Mouse (Mus musculus) gastrocnemius, postnatal 25 days (tissue): ENCODE measurements around the gene Cacna2d4. TPM values are rescaled to one million over a fixed set of nuclear protein-coding genes. Genes with fewer than 3 reads are reported as not detected.

ENCODE experiments used
- DNase-seq: peaks from one replicate; pipeline ENCODE4 v3.0.0; 2022
- total RNA-seq, 2 experiments: library from RNA; stranded (reverse); gene quantifications; 1 replicate in 1 of 2; 2 replicates in 1 of 2; pipeline ENCODE4 v1.2.3; 2021

Cacna2d4 gene
- total RNA-seq, 2 experiments from 2014 or later: 1.5 to 2.3 TPM

DNA sequence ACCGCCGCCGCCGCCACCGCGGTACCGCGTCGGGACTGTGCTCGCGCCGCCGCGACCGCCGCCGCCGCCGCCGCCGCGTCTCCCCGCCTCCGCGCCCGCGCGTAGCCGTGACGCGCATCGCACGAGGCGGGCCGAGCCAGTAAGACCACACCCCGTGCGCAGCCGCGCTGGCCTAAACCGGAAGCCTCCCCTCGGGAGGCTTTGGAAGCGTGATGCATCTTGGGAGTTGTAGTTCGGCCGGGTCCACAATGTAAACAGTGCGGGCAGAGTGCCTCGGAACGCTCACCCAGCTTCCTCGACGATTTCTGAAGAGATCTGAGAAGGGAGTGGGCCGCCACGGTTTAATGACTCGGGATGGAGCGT, 152.3 kb downstream of the Cacna2d4 start:
- DNase-seq: peak; percentile 93

DNA sequence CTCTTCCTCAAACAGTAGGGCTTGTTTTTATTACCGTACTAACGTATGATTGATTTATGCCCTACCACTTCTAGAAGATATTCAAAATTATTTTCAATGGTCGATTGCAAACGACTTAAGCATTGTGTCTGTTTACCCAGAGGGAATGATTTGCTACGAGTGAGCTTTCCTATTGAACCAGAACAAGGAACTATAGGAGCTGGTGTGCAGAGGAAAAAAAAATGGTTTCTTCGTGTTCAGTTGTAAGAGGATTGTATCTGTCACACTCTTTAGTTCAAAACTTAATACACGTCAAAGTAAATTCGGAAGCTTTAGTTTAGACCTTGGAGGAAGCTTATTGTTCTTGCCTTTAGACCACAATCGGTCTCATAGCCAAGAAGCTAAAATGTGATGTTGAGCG, 152.8 kb downstream of the Cacna2d4 start:
- DNase-seq: no peak

DNA sequence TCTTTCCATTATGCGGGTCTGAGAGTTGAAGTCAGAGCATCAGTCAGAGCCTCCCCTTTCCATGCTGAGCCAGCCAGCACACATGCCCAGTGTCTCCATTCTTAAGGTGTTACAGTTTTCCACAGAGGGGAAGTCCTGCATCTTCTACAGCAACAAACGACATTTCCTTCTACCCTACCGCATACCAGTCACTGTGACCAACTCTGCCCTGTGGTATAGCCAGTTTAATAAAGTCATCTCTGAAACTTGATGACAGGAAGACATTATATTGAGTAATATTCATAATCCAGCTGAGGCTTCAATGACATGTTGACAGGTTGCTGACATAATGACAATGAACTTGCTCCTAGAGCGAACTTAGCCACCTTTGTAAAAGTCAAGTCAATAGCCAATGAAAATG, 154.4 kb downstream of the Cacna2d4 start:
- DNase-seq: no peak

DNA sequence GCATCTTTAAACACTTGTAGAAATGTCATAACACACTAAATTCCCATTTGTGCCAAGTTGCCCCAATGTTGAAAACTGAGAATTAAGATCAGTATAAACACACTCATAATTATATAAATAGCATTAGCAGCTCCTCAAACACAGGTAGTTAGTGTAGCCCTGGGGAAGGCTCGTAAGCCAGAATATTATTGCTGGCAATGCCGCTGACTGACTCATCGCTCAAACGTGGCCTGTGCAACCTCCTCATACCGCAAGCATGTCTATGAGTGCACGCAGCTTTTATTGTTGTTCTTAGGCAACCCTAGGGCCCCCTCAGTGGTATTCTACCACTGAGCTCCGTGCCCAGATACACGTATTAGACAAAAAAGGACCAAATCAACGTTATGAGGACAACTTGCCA, 156.5 kb downstream of the Cacna2d4 start:
- no peak for DNase-seq

DNA sequence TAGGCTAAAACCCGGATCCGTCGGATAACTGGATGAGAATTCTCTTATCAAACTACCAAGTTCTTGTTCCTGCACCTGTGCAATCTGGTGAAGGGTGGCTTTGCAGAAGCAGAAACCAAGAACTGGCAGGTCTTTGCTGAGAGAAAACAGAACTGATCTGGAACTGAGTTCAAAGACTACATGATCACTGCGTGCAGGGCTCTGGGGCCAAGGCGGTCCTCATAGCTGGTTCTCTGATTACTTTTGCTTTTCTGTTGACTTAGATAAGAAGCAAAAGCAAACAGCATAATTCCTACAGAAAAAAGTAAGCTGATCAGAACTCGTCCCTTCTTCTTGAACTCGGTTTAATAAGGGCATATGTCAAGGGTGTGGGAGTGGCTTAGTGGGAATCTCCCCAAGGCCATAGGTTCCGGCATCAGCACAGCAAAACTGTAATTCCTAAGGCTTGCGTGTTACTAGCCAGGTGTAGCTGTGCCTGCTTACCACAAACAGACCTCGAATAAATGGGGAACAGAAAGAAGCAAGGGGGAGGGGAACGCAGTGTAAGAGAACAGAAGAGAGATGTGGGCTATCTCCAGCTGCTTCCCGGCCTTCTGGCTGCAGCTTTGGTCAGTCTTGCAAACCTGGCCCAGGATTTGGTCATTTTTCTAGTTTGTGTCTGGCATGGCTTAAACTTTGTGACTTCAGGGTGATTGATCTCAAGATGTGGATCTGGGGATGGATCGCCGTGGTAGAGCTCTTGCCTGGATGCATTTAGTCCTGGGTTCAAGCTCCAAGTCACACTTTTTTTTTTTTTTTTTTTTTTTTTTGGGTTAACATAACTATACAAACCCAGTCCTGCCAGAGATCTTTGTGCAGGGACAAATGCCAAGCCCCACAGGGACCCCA, 159.3 kb downstream of the Cacna2d4 start:
- no peak for DNase-seq

DNA sequence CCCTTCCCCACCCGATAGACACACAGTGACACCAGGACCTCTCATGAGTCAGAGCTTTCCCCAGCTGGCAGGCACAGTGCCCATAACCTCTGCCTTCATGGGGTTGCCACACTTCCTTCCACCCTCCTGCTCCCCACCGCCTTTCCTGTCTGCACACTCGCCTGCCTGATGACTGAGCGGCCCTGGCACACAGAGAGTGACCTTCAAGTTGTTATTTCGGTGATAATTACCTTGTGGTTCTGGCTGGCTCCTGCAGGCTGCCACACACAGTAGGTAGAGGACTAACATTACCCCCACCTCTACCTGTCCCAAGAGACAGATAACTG, 159.9 kb downstream of the Cacna2d4 start:
- peak; percentile 76 for DNase-seq

DNA sequence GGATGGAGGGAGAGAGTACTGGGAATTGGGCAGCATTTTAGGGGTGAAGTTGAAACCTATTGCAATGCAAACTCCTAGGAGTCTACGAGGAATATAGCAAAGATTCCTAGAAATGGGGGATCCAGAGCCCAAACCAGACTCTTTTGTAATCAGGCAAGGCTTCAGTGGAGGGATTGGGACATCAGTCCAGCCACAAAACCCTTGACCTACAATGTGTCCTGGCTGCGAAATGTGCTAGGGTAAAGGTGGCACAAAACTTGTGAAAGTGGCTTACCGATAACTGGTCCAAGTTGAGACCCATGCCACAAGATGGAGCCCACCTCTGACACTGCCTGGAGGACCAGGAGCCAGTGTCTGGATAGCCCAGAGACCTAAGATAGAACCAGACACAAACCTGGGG, 163.0 kb downstream of the Cacna2d4 start:
- no peak for DNase-seq

DNA sequence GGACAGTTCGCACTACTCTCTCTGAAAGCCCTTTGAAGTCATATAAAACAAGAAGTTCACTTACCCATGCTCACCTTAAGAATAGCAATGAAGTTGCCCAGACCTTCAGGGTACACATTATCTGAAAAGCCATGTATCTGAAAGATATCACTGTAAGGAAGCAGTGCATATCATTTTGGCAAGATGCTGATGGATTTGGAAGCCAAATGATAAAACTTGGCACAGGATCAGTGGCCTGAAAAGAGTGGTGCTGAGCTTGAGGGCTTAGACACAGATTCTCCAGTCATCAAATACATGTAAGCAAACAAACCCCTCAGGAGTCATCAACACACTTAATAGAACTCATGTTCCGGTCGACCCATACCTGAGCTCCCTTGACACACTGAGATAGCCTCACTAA, 164.3 kb downstream of the Cacna2d4 start:
- no peak for DNase-seq

DNA sequence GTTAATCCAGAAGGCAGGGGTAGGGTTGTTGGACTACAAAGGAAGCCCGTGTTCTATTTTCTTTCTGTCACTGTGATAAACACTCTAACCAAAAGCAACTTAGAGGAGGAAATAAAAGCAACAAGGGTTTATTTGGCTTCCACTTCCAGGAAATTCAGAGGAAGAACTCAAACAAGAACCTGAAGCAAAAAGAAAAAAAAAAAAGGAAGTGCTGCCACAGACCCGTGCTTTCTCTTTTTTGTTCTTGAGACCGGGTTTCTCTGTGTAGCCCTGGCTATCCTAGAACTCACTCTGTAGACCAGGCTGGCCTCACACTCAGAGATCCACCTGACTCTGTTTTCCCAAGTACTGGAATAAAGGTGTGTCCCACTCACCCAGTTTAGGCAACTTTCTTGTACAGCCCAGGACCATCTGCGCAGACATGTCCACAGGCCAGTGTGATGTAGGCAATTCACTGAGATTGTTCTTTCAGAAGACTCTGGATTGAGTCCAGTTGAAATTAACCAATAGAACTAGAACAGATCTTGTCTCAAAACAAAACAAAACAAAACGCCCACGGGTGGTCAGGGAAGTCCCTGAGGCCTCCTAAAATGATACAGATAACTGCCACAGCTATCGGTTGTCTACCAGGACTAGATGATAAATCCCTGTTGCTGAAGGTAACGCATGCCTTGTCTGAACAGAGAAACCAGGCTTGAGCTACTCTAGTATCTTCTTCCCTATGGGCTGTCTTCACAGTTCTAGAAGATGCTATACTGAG, 165.4 kb downstream of the Cacna2d4 start:
- DNase-seq: no peak

Other genes with a start within 250 kb of the Cacna2d4 start
- 1 to 10 TPM; 3.9 to 4.2 TPM for gene Dcp1b, start 61.3 kb upstream of the Cacna2d4 start, total RNA-seq
- gene Cacna1c, start 40.1 kb upstream of the Cacna2d4 start, total RNA-seq: 1 to 10 TPM; 2.1 to 2.7 TPM
- gene Lrtm2, start 94.2 kb downstream of the Cacna2d4 start, total RNA-seq: 1 to 10 TPM in 1 of 2 experiments, under 1 TPM in 1; 0.15 to 3.1 TPM
- gene Adipor2, start 181.2 kb downstream of the Cacna2d4 start, total RNA-seq: 10 to 100 TPM; 68.2 to 84.8 TPM
- gene Fbxl14, start 243.1 kb downstream of the Cacna2d4 start, total RNA-seq: 10 to 100 TPM in 1 of 2 experiments, 1 to 10 TPM in 1; 9.1 to 10.3 TPM